Mouse (Mus musculus) left cerebral cortex, postnatal 36 days (tissue): ENCODE data around the gene Olfr1408. TPM values are rescaled to one million over a fixed set of nuclear protein-coding genes. Genes with fewer than 3 reads are reported as not detected.

Experiments used
- DNase-seq, 2 experiments: peaks; one replicate each; pipeline ENCODE4 v3.0.0; 2021 to 2022; ENCODE audit warnings: low spot score in 2 of 2, mixed read lengths in 1 of 2
- intact Hi-C: fragments of 180-260 bp; cut with DNase I; formaldehyde crosslinking; loops from one replicate; pipeline ENCODE4 v1.15.1; 2025
- total RNA-seq, 2 experiments: library from RNA; stranded (reverse); gene quantifications; 2 replicates each; pipeline ENCODE4 v1.2.3; 2021

The Olfr1408 gene
- not detected for total RNA-seq

DNA sequence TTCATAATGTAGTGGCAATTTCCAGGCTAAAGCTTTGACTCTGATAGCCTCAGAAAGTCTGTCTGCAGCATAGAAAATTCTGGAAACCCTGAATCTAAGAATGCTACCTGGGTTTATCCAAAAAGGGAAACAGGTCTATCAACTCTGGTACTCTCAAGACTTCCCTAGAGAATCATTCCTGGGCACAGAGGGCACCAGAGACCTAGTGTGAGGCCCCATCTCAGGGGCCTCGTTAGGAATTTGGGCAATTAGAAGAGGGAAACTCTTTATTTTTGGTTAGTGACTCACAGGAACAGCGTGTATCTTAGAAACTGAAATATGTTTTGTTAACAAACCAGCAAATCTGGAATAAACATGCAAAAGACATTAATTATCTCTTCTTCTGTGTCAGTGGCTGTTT, at the start of gene Olfr1408:
Gene Olfr1408 (minus strand): TSS at position 101 of the 400 bp plus-strand sequence.
- intact Hi-C loops = no loop called here
- no peak for DNase-seq

DNA sequence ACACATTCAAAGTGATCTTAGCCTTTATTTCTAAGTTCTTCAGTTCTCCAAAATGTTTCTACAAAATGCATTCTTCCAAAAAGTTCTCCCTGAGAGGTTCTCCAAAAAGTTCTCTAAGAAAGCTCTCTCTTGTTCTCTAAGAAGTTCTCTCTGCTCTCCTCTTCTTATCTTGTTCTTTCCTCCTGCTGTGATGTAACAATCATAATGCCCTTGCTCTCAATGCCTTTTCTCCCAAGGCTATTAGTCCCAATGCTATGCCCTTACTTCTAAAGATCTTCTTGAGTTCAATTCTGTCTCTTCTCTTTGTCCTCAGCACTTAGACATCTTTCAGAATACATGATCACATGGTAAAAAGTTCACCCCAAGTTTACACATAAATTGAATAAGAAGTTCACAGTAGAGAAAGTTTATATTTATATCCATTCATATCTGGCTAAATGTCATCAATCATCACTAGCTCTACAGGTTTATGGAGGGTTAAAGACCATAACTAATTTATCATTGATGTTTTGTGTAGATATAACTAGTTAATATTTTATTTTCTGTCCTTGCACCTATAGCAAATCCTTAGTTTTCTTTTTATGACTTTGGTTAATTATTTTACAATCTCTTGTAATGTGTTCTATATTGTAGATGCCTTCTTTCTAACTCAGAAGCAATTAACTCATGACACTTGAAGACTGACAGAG, 37.1 kb upstream of the Olfr1408 start:
- no peak for DNase-seq
- intact Hi-C loops = no loop called here

Other genes starting within 250 kb of the Olfr1408 start
- not detected for gene Apcs, start 242.3 kb downstream of the Olfr1408 start, total RNA-seq
- not detected for gene Olfr16, start 187.0 kb downstream of the Olfr1408 start, total RNA-seq
- not detected for gene Olfr1406, start 53.3 kb upstream of the Olfr1408 start, total RNA-seq
- not detected for gene Olfr218, start 60.4 kb upstream of the Olfr1408 start, total RNA-seq
- not detected for gene Olfr1404, start 75.0 kb upstream of the Olfr1408 start, total RNA-seq
- not detected for gene Fcer1a, start 89.8 kb upstream of the Olfr1408 start, total RNA-seq
- not detected for gene Olfr418, start 128.6 kb upstream of the Olfr1408 start, total RNA-seq
- not detected for gene Mptx2, start 140.4 kb upstream of the Olfr1408 start, total RNA-seq
- 10 to 100 TPM; 83.5 to 94.7 TPM for gene Ackr1, start 196.4 kb upstream of the Olfr1408 start, total RNA-seq
- gene Aim2, start 213.5 kb upstream of the Olfr1408 start, total RNA-seq = 1 to 10 TPM; 1.3 to 2.5 TPM
- gene Cadm3, start 230.3 kb upstream of the Olfr1408 start, total RNA-seq = 100 to 1,000 TPM; 437 to 444 TPM